Mouse (Mus musculus) hindbrain, embryonic 14.5 days (tissue): ENCODE measurements around the gene Ttc30b. TPM values are rescaled to one million over a fixed set of nuclear protein-coding genes. Genes with fewer than 3 reads are reported as not detected.

Source experiments
- ATAC-seq: fragments of 200-750 bp; cut with Nextera tagmentation; 2 replicates; pipeline ENCODE4 v1.8.0; 2017; ENCODE audit warnings: moderate number of reproducible peaks, mild to moderate bottlenecking, moderate TSS enrichment, moderate library complexity; ENCODE audit not compliant: low FRiP score
- DNase-seq: peaks from one replicate; pipeline ENCODE4 v3.0.0-alpha.2; 2015; ENCODE audit warnings: low spot score
- H3K27ac ChIP-seq: fragments of 300-500 bp; sonication (generic); 2 replicates; pipeline ENCODE4 v1.5.1; 2014; ENCODE audit warnings: mild to moderate bottlenecking, moderate library complexity
- H3K27me3 ChIP-seq: fragments of 300-500 bp; sonication (generic); 2 replicates; pipeline ENCODE4 v1.6.1; 2014; ENCODE audit warnings: mild to moderate bottlenecking, low read length, mixed read lengths; ENCODE audit not compliant: control insufficient read depth, insufficient read depth
- H3K36me3 ChIP-seq: fragments of 300-500 bp; sonication (generic); replicated peaks from 2 replicates; pipeline ENCODE4 v1.6.1; 2014; ENCODE audit not compliant: control insufficient read depth, insufficient read depth
- H3K4me1 ChIP-seq: fragments of 300-500 bp; sonication (generic); replicated peaks from 2 replicates; pipeline ENCODE4 v1.6.1; 2014; ENCODE audit warnings: antibody characterized with exemption, low read length, mixed read lengths; ENCODE audit not compliant: control insufficient read depth, insufficient read depth
- H3K4me2 ChIP-seq: fragments of 300-500 bp; sonication (generic); replicated peaks from 2 replicates; pipeline ENCODE4 v1.6.1; 2014; ENCODE audit warnings: mild to moderate bottlenecking, moderate library complexity
- H3K4me3 ChIP-seq: fragments of 300-500 bp; sonication (generic); replicated peaks from 2 replicates; pipeline ENCODE4 v1.5.1; 2014; ENCODE audit warnings: mild to moderate bottlenecking, low read length
- H3K9ac ChIP-seq: fragments of 300-500 bp; sonication (generic); 2 replicates; pipeline ENCODE4 v1.6.1; 2014
- H3K9me3 ChIP-seq: fragments of 300-500 bp; sonication (generic); 2 replicates; pipeline ENCODE4 v1.6.1; 2016; ENCODE audit warnings: low read length; ENCODE audit not compliant: control insufficient read depth
- WGBS: fragments of 180-500 bp; shearing (Covaris S2); extraction: QIAGEN DNeasy Blood & Tissue Kit; methylation state at CpG from one replicate; pipeline ENCODE4 v1.1.7; 2014; 5-methylcytosine and 5-hydroxymethylcytosine counted together
- polyA plus RNA-seq: library from polyadenylated mRNA; unstranded; fragments of >200 nt; fragmentation: Nextera tagmentation; extraction: Ambion mirVana; gene quantifications from 2 replicates; pipeline ENCODE4 v1.2.1, GENCODE M21; 2014

Gene Ttc30b
- polyA plus RNA-seq, 1 experiment from 2014 or later: 22.7 TPM

GRCm38 (mm10) chr2:75891981-75892380, 46.4 kb downstream of the Ttc30b start:
- no peak overlapping the region for H3K4me2 ChIP-seq
- no peak for DNase-seq
- H3K27me3 ChIP-seq: no peaks in the 10 kb centered on the region
- no peak overlapping the region for H3K27ac ChIP-seq
- no peaks in the 10 kb centered on the region for H3K9me3 ChIP-seq
- WGBS: 62% methylated on average over 4 of the region's 4 CpGs
- ATAC-seq: no peak
- no peaks in the 10 kb centered on the region for H3K4me1 ChIP-seq
- H3K9ac ChIP-seq: no peak overlapping the region
- H3K36me3 ChIP-seq: peaks cover 6% of the 10 kb centered on the region; the same call in 1 of the 2 replicates
- H3K4me3 ChIP-seq: no peak overlapping the region

Other genes with a start within 250 kb of the Ttc30b start
- gene Nfe2l2, start 233.9 kb downstream of the Ttc30b start, polyA plus RNA-seq: 11.2 and 14.5 TPM in 2 replicates
- 41.5 and 44.4 TPM in 2 replicates for gene Agps, start 106.4 kb downstream of the Ttc30b start, polyA plus RNA-seq
- gene Ttc30a2, start 39.6 kb upstream of the Ttc30b start, polyA plus RNA-seq: 1.3 and 1.5 TPM in 2 replicates
- gene Ttc30a1, start 43.4 kb upstream of the Ttc30b start, polyA plus RNA-seq: 8.7 and 9.2 TPM in 2 replicates